Comparison of ENCODE assay signal across 19 mouse cellular contexts in the genomic region with DNA sequence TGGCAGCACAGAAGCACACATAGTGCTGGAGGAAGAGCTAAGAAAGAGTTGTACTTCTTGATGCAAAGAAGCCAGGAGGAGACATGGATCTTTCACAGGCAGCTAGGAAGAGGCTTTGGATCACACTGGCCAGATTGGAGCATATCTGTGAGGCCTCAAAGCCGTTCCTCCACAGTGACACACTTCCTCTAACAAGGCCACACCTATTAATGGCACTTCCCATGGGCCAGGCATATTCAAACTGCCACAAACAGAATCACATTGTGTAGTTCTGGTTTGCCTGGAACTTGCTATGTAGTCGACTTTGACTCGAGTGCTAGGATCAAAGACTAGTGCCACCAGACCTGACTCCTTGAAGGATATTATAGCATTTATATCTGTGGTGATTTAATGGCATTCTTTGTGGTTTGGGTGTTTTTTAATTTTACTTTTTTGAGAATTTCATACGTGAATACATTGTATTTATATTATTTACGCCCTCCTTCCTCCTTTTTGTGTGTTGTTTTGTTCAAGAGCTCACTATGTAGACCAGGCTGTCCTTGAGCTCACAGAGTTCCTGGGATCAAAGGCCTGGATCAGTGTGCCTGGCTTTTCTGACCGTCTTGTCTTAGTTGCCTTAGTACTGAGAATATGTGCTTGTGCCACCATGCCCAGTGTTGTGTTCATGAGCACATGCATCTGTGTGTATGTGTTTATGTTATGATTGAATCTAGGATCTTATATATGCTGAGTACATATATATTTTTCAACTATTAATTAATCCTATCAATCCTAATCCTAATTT. TPM values are rescaled to one million over a fixed set of nuclear protein-coding genes. Genes with fewer than 3 reads are reported as not detected.
DNase-seq lines count a peak whose midpoint lies in the region; ATAC-seq and TF ChIP-seq lines count a peak whose summit lies in the region.
"Had no signal": no experiment of that assay in that cellular context is flagged by ENCODE, and none has a peak within 500 bp of the region (broad histone marks: within the 10 kb centered on the region; RNA-seq: fewer than 3 reads in every experiment).

No protein-coding gene starts in this region.

- H3K4me3 ChIP-seq in gastrocnemius, adult 2 months: no peak overlapping the region
- no peak overlapping the region for H3K4me3 ChIP-seq in lung, embryonic 16.5 days (ENCODE audit: low read length)
- no peak overlapping the region for H3K4me3 ChIP-seq in forebrain, embryonic 14.5 days (ENCODE audit: low read depth, low read length)
- H3K4me3 ChIP-seq: kidney, embryonic 15.5 days; layer of hippocampus, adult 2 months; limb, embryonic 15.5 days; neural tube, embryonic 12.5 days had no signal

- H3K27ac ChIP-seq in gastrocnemius, adult 2 months: 0 out of 2 replicates have a peak overlapping the region, but pooled peaks have one; percentile 3
- no peak overlapping the region for H3K27ac ChIP-seq in lung, embryonic 16.5 days (ENCODE audit: low read length)
- H3K27ac ChIP-seq in forebrain, embryonic 14.5 days (ENCODE audit: low read depth, low read length): no peak overlapping the region
- H3K27ac ChIP-seq: kidney, embryonic 15.5 days; layer of hippocampus, adult 2 months; limb, embryonic 15.5 days; neural tube, embryonic 12.5 days had no signal

- no peak overlapping the region for H3K4me2 ChIP-seq in lung, embryonic 16.5 days (ENCODE audit: low read depth, low read length)
- H3K4me2 ChIP-seq in forebrain, embryonic 14.5 days (ENCODE audit: low read length): no peak overlapping the region
- H3K4me2 ChIP-seq: kidney, embryonic 15.5 days; limb, embryonic 15.5 days; lung, embryonic 14.5 days; neural tube, embryonic 12.5 days had no signal

- peaks cover 40% of the 10 kb centered on the region for H3K36me3 ChIP-seq in lung, embryonic 16.5 days (ENCODE audit: control insufficient read depth, insufficient read depth, low read length)
- peaks cover 65% of the 10 kb centered on the region for H3K36me3 ChIP-seq in forebrain, embryonic 14.5 days (ENCODE audit: control insufficient read depth, insufficient read depth, low read length)

- ATAC-seq in lung, embryonic 16.5 days (ENCODE audit: low read depth): no peak
- ATAC-seq in granulocyte monocyte progenitor cell, adult 5-6 weeks (replicated peaks; ENCODE audit: poor library complexity, severe bottlenecking): peak; percentile 26
- ATAC-seq in megakaryocyte progenitor cell, adult 5-6 weeks (replicated peaks; ENCODE audit: poor library complexity): peak; percentile 12; the same call in 1 of the 2 replicates
- no peak for ATAC-seq in forebrain, embryonic 14.5 days
- ATAC-seq: inflammation-experienced regulatory T-cells, adult 6 months had no signal

- DNase-seq in gastrocnemius, adult 2 months: no peak
- no peak for DNase-seq in gastrocnemius, postnatal 36 days
- DNase-seq in lung, postnatal 14 days: no peak
- no peak for DNase-seq in thymus, postnatal 25 days
- DNase-seq in forebrain, embryonic 14.5 days (ENCODE audit: low spot score): no peak
- DNase-seq: adrenal gland, postnatal 10 days; cerebellum, adult 9-11 months; gastrocnemius, postnatal 10 days; lung, embryonic 14.5 days; right cerebral cortex, postnatal 14 days had no signal

- no peak for TF ChIP-seq CTCF in gastrocnemius, adult 2 months (IDR thresholded peaks at IDR 0.05)

- peaks cover 12% of the 10 kb centered on the region for H3K4me1 ChIP-seq in lung, embryonic 16.5 days (replicated peaks; ENCODE audit: control insufficient read depth, insufficient read depth, low read length)
- peaks cover 16% of the 10 kb centered on the region for H3K4me1 ChIP-seq in forebrain, embryonic 14.5 days (ENCODE audit: control insufficient read depth, insufficient read depth, low read length)

- 75% methylated on average over 6 of the region's 6 CpGs for WGBS in lung, embryonic 16.5 days
- 71% methylated on average over 6 of the region's 6 CpGs for WGBS in forebrain, embryonic 14.5 days

- intact Hi-C loops in gastrocnemius, adult 2 months (cut with DNase I): no loop called here
- intact Hi-C loops in gastrocnemius, postnatal 36 days (cut with DNase I): loop anchor here (10.0 kb wide), 1 partner anchor 55 kb away; no protein-coding TSS in a partner anchor

- no peaks in the 10 kb centered on the region for H3K27me3 ChIP-seq in lung, embryonic 16.5 days (ENCODE audit: control insufficient read depth, insufficient read depth, low read depth, low read length)
- no peaks in the 10 kb centered on the region for H3K27me3 ChIP-seq in forebrain, embryonic 14.5 days (replicated peaks; ENCODE audit: control insufficient read depth, insufficient read depth, low read length)
- H3K27me3 ChIP-seq: kidney, embryonic 15.5 days; limb, embryonic 15.5 days; neural tube, embryonic 12.5 days had no signal

- H3K9me3 ChIP-seq in lung, embryonic 16.5 days (ENCODE audit: control insufficient read depth, low read length): no peaks in the 10 kb centered on the region
- H3K9me3 ChIP-seq in forebrain, embryonic 14.5 days (replicated peaks; ENCODE audit: control insufficient read depth, low read length): no peaks in the 10 kb centered on the region
- H3K9me3 ChIP-seq: kidney, embryonic 15.5 days; limb, embryonic 15.5 days; neural tube, embryonic 12.5 days had no signal

- H3K9ac ChIP-seq in lung, embryonic 16.5 days (ENCODE audit: low read length): peak overlapping the region; percentile 11; the same call in 1 of the 2 replicates
- H3K9ac ChIP-seq in forebrain, embryonic 14.5 days (ENCODE audit: low read length): no peak overlapping the region
- H3K9ac ChIP-seq: kidney, embryonic 15.5 days; limb, embryonic 15.5 days; lung, embryonic 14.5 days; neural tube, embryonic 12.5 days had no signal

RNA-seq across cellular contexts. Expression of gene Fnbp4, which starts 4.7 kb away (rescaled TPM):
- total RNA-seq in gastrocnemius, adult 2 months (2021): 10 to 100 TPM; 17.9 to 19.7 TPM
- total RNA-seq in gastrocnemius, postnatal 36 days (2021): 10 to 100 TPM; 14.7 to 17.3 TPM
- 85.7 and 88.5 TPM in 2 replicates for polyA plus RNA-seq in lung, embryonic 16.5 days (2015; fragmentation: Nextera tagmentation; extraction: Ambion mirVana)
- total RNA-seq in granulocyte monocyte progenitor cell, adult 5-6 weeks (2014; fragmentation: Nextera tagmentation): 96.3 and 133 TPM in 2 replicates
- 139 and 141 TPM in 2 replicates for total RNA-seq in granulocyte monocyte progenitor cell, adult 5-6 weeks (2017)
- total RNA-seq in megakaryocyte progenitor cell, adult 5-6 weeks (2015): 80.6 and 99.0 TPM in 2 replicates
- total RNA-seq in megakaryocyte progenitor cell, adult 5-6 weeks (2017): 108 and 140 TPM in 2 replicates
- polyA plus RNA-seq in forebrain, embryonic 14.5 days (2014; fragmentation: Nextera tagmentation; extraction: Ambion mirVana): 48.9 and 70.3 TPM in 2 replicates

RNA-seq across cellular contexts. Expression of gene Agbl2, which starts 32.7 kb away (rescaled TPM):
- under 1 TPM; 0.18 to 0.20 TPM for total RNA-seq in gastrocnemius, adult 2 months (2021)
- under 1 TPM; 0.42 to 0.46 TPM for total RNA-seq in gastrocnemius, postnatal 36 days (2021)
- polyA plus RNA-seq in lung, embryonic 16.5 days (2015; fragmentation: Nextera tagmentation; extraction: Ambion mirVana): 2.4 and 2.5 TPM in 2 replicates
- not detected in 2 replicates for total RNA-seq in granulocyte monocyte progenitor cell, adult 5-6 weeks (2014; fragmentation: Nextera tagmentation)
- total RNA-seq in granulocyte monocyte progenitor cell, adult 5-6 weeks (2017): not detected in 2 replicates
- 0.12 TPM in 1 of 2 replicates, not detected in the other for total RNA-seq in megakaryocyte progenitor cell, adult 5-6 weeks (2015)
- total RNA-seq in megakaryocyte progenitor cell, adult 5-6 weeks (2017): 0.12 TPM in 1 of 2 replicates, not detected in the other
- 0.89 and 1.2 TPM in 2 replicates for polyA plus RNA-seq in forebrain, embryonic 14.5 days (2014; fragmentation: Nextera tagmentation; extraction: Ambion mirVana)
- total RNA-seq: hematopoietic stem cell, adult 5-6 weeks had no signal
- polyA plus RNA-seq: inflammation-experienced regulatory T-cells, adult 6 months had no signal

Comparison
In these comparisons a context has a peak if more than half of its experiments do, and no peak if none do; other contexts are left out.
1. ATAC-seq: peak in granulocyte monocyte progenitor cell, adult 5-6 weeks (single experiment) and megakaryocyte progenitor cell, adult 5-6 weeks (single experiment); none in lung, embryonic 16.5 days (single experiment) and forebrain, embryonic 14.5 days (single experiment).